Mouse (Mus musculus) kidney, embryonic 14.5 days (tissue): ENCODE data around the gene Sh3bp1. TPM values are rescaled to one million over a fixed set of nuclear protein-coding genes. Genes with fewer than 3 reads are reported as not detected.

Source experiments
- ATAC-seq: fragments of 200-750 bp; cut with Nextera tagmentation; 2 replicates; pipeline ENCODE4 v1.8.0; 2017; ENCODE audit warnings: moderate number of reproducible peaks, mild to moderate bottlenecking, moderate TSS enrichment, moderate library complexity; ENCODE audit not compliant: low FRiP score, low TSS enrichment
- H3K27ac ChIP-seq: fragments of 300-500 bp; sonication (generic); 2 replicates; pipeline ENCODE4 v1.5.1; 2014; ENCODE audit warnings: low read depth, mild to moderate bottlenecking, low read length, moderate library complexity, mixed read lengths
- H3K27me3 ChIP-seq: fragments of 300-500 bp; sonication (generic); 2 replicates; pipeline ENCODE4 v1.6.1; 2014; ENCODE audit warnings: mild to moderate bottlenecking, low read length; ENCODE audit not compliant: control insufficient read depth, insufficient read depth
- H3K36me3 ChIP-seq: fragments of 300-500 bp; sonication (generic); 2 replicates; pipeline ENCODE4 v1.6.1; 2014; ENCODE audit warnings: low read length, mixed read lengths; ENCODE audit not compliant: control insufficient read depth, insufficient read depth
- H3K4me1 ChIP-seq: fragments of 300-500 bp; sonication (generic); 2 replicates; pipeline ENCODE4 v1.6.1; 2014; ENCODE audit warnings: low read length, mixed read lengths; ENCODE audit not compliant: control insufficient read depth, insufficient read depth
- H3K4me2 ChIP-seq: fragments of 300-500 bp; sonication (generic); replicated peaks from 2 replicates; pipeline ENCODE4 v1.6.1; 2014; ENCODE audit warnings: low read depth, mild to moderate bottlenecking, low read length
- H3K4me3 ChIP-seq: fragments of 300-500 bp; sonication (generic); 2 replicates; pipeline ENCODE4 v1.5.1; 2014; ENCODE audit warnings: mild to moderate bottlenecking, low read length
- H3K9ac ChIP-seq: fragments of 300-500 bp; sonication (generic); 2 replicates; pipeline ENCODE4 v1.6.1; 2014; ENCODE audit warnings: low read depth, mild to moderate bottlenecking, low read length, moderate library complexity
- H3K9me3 ChIP-seq: fragments of 300-500 bp; sonication (generic); 2 replicates; pipeline ENCODE4 v1.6.1; 2016; ENCODE audit warnings: low read length; ENCODE audit not compliant: control insufficient read depth
- WGBS: fragments of 180-500 bp; shearing (Covaris S2); extraction: QIAGEN DNeasy Blood & Tissue Kit; methylation state at CpG from one replicate; pipeline ENCODE4 v1.1.7; 2014; 5-methylcytosine and 5-hydroxymethylcytosine counted together
- polyA plus RNA-seq: library from polyadenylated mRNA; unstranded; fragments of >200 nt; fragmentation: Nextera tagmentation; extraction: Ambion mirVana; gene quantifications from 2 replicates; pipeline ENCODE4 v1.2.1, GENCODE M21; 2014

Sh3bp1 gene
- polyA plus RNA-seq, 1 experiment from 2014 or later, result 38.5 TPM

DNA sequence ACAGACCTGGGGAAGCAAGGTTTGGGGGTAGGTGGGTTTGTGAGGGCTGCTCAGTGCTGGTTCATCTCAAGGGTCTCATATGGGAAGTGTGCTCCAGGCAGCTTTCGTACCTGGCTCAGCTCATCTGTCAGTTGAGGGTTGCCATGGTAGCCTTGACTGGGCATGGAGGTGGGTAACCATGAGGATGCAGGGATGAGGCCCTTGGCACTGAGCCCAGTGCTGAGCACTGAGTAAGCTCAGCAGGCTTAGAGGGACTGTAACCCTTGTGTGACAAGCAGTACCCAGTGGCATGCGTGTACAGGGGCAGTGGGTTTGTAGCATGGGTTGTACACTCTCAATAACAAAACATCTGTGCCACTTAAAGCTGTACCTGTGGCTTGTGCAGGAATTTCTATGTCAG lies 38.4 kb downstream of the Sh3bp1 start:
- H3K4me1 ChIP-seq, result peaks cover 8% of the 10 kb centered on the region
- H3K9me3 ChIP-seq, result no peaks in the 10 kb centered on the region
- H3K4me2 ChIP-seq, result no peak overlapping the region
- no peaks in the 10 kb centered on the region for H3K27me3 ChIP-seq
- no peak overlapping the region for H3K9ac ChIP-seq
- H3K4me3 ChIP-seq, result no peak overlapping the region
- 96% methylated on average over 2 of the region's 2 CpGs for WGBS
- peaks cover 42% of the 10 kb centered on the region for H3K36me3 ChIP-seq
- ATAC-seq, result no peak
- no peak overlapping the region for H3K27ac ChIP-seq

DNA sequence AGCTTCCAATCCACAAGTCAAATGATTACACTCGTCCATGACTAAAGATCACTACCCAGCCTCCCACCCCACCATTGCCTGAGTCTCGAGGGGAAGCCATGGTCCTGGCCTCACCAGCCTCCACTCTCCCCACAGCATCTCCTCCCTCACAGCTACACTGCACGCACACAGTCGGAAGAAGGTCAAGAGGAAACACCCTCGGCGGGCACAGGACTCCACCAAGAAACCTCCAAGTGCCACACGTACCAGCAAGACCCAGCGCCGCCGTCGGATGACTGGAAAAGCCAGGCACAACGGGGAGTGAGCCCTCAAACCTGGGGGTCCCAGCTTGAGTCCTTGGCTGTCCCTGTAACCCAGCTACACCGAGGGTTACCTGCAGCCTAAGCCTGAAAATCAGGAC lies 40.8 kb downstream of the Sh3bp1 start:
- H3K9me3 ChIP-seq, result no peaks in the 10 kb centered on the region
- 93% methylated on average over 13 of the region's 13 CpGs for WGBS
- no peak overlapping the region for H3K27ac ChIP-seq
- no peak overlapping the region for H3K9ac ChIP-seq
- peaks cover 8% of the 10 kb centered on the region for H3K4me1 ChIP-seq
- H3K27me3 ChIP-seq, result no peaks in the 10 kb centered on the region
- H3K4me2 ChIP-seq, result no peak overlapping the region
- ATAC-seq, result no peak
- H3K4me3 ChIP-seq, result no peak overlapping the region
- peaks cover 42% of the 10 kb centered on the region for H3K36me3 ChIP-seq

DNA sequence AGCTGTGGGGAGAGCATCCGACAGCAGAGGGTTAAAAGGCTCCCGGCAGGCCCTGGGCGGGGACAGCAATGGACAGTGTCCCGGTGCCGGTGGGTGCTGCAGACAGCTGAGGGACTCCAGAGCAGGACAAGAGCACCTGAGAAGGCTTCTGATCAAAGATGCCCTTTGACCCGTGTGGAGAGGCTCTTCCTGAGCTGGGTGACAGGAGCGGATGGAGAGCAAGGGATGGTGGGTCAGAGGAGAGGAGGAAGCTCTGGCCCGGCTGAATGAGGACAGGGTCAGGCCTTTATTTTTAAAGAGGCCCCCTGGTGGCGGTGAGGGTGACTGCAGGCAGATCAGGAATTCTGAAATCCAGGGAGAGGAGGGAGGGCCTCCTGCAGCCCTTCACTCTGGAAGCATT lies 43.1 kb downstream of the Sh3bp1 start:
- Histone ChIP-seq H3K4me3 (peak overlapping the region; percentile 39), H3K27ac (0 out of 2 replicates have a peak overlapping the region, but pooled peaks have one; percentile 24), H3K4me2 (peak overlapping the region; percentile 61)

DNA sequence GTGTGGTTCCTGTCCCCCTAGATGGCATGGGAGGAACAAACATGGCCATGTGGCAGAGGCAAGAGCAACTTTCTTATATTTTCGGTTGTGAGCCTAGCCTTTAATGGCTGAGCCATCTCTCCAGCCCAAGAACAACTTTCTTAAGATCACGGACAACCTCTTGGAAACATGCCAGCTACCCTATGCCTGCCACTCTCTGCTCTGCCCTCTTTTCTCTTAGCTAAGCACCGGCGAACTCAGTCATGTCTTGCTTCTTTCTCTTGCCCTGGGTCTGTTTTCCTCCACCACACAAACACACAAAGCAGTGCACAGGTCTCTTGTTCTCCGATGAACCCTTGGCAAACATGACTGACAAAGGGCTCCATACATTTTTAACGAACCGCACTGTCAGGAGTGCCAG lies 46.7 kb downstream of the Sh3bp1 start:
- peaks cover 8% of the 10 kb centered on the region; the same call in 1 of the 2 replicates for H3K4me1 ChIP-seq
- H3K36me3 ChIP-seq, result peaks cover 4% of the 10 kb centered on the region; the same call in 1 of the 2 replicates
- no peak for ATAC-seq
- H3K4me3 ChIP-seq, result no peak overlapping the region
- H3K27ac ChIP-seq, result no peak overlapping the region
- H3K9me3 ChIP-seq, result no peaks in the 10 kb centered on the region
- no peak overlapping the region for H3K4me2 ChIP-seq
- no peaks in the 10 kb centered on the region for H3K27me3 ChIP-seq
- no peak overlapping the region for H3K9ac ChIP-seq
- 79% methylated on average over 7 of the region's 7 CpGs for WGBS

More for the DNA sequence above, 43.1 kb downstream of the Sh3bp1 start:
- peaks cover 36% of the 10 kb centered on the region for H3K36me3 ChIP-seq
- whole genome bisulfite sequencing, result 0% methylated on average over 9 of the region's 9 CpGs
- H3K27me3 ChIP-seq, result no peaks in the 10 kb centered on the region
- H3K9me3 ChIP-seq, result no peaks in the 10 kb centered on the region
- peak overlapping the region; percentile 55; the same call in 1 of the 2 replicates for H3K9ac ChIP-seq
- ATAC-seq, result peak; percentile 73
- H3K4me1 ChIP-seq, result peaks cover 5% of the 10 kb centered on the region; the same call in 1 of the 2 replicates

DNA sequence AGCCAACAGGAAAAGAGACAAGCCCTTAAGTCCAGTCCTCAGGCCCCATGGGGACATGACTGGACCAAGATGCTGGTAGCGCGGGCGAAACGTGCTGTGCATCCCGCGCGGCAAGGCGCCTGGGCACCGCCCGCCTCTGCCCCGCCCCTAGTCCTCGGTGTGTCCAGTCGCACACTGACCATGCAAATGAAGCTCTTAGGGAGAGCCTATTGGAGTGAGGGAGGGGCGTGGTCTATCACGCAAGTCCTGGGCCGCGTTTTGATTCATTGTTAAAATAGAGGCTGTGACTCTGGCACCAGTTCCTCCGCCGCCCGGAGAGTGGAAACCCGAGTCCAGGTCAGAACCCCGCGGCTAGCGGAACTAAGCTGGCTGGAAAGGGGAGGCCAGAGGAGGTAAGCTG lies 48.1 kb downstream of the Sh3bp1 start, which contains the start of gene Triobp:
TSS of gene Triobp (plus strand) at position 68 of the 400 bp plus-strand sequence.
- H3K27ac ChIP-seq, result peak within 1 kb of the TSS; percentile 24; the same call in 1 of the 2 replicates

DNA sequence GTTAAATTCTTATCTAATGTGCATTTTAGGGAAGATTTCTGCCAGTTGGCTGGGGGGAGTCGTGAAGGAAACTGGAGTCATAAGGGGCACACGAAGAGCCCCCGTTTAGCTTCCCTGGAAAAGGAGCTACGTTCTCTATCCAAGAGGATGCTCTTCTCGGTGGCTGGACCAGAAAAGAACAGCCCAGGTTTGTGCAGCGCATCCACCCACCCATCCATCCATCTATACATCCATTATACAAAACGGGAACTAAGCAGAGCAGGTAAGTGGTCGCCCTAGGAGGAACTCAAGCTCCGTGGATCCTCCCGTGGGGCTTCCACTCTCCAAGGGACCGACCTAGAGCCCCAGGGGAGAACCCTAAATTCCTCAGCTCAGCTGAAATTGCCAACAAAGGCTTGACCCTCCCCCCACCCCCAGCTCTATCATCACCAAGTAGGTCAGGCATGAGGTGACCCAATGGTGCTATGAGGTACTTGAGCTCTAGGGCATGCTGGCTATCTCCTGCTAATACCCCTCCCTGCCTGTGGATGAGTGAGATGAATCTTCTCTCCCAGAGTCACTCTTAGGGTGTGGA lies 48.7 kb downstream of the Sh3bp1 start:
- WGBS, result under 1% methylated on average over 11 of the region's 11 CpGs
- Histone ChIP-seq H3K4me1 (peaks cover 8% of the 10 kb centered on the region; the same call in 1 of the 2 replicates), H3K4me2 (peak overlapping the region; percentile 59), H3K36me3 (no peaks in the 10 kb centered on the region), H3K27me3 (no peaks in the 10 kb centered on the region), H3K9me3 (no peaks in the 10 kb centered on the region), H3K27ac (0 out of 2 replicates have a peak overlapping the region, but pooled peaks have one; percentile 5), H3K4me3 (peak overlapping the region; percentile 41), H3K9ac (peak overlapping the region; percentile 52)
- ATAC-seq, result 0 out of 2 replicates have a peak, but pooled peaks have one; percentile 2

More for the DNA sequence above, 48.1 kb downstream of the Sh3bp1 start, which contains the start of gene Triobp:
- peak; percentile 97 for ATAC-seq
- no peaks in the 10 kb centered on the region for H3K9me3 ChIP-seq
- no peaks in the 10 kb centered on the region for H3K36me3 ChIP-seq
- peak within 1 kb of the TSS; percentile 59 for H3K4me2 ChIP-seq
- 0% methylated on average over 24 of the region's 24 CpGs for WGBS
- H3K27me3 ChIP-seq, result no peaks in the 10 kb centered on the region
- H3K9ac ChIP-seq, result peak within 1 kb of the TSS; percentile 52
- H3K4me3 ChIP-seq, result peak within 1 kb of the TSS; percentile 41
- peaks cover 8% of the 10 kb centered on the region; the same call in 1 of the 2 replicates for H3K4me1 ChIP-seq

DNA sequence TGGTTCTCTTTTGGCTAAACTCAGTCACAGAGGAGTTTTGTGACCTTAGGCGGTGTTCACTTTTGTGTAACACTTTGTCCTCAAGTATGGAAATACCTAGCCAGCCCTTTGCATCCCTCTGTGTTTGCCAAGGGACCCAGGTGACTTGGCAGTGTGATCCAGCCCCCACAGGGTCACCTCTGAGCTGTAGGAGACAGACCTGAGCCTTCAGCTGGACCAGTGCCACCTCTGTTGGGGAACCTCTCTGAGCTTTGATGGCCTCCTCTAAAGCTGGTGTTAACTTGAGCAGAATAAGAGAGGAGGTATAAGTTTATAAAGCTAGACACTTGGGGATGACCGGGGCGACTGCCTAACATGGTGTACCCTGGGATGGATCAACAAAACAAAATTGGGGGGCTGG lies 49.3 kb downstream of the Sh3bp1 start:
- Histone ChIP-seq H3K27me3 (no peaks in the 10 kb centered on the region), H3K4me2 (no peak overlapping the region), H3K4me1 (peaks cover 8% of the 10 kb centered on the region; the same call in 1 of the 2 replicates), H3K9ac (no peak overlapping the region), H3K27ac (no peak overlapping the region), H3K4me3 (no peak overlapping the region), H3K9me3 (no peaks in the 10 kb centered on the region), H3K36me3 (no peaks in the 10 kb centered on the region)
- ATAC-seq, result no peak
- 94% methylated on average over 3 of the region's 3 CpGs for WGBS

DNA sequence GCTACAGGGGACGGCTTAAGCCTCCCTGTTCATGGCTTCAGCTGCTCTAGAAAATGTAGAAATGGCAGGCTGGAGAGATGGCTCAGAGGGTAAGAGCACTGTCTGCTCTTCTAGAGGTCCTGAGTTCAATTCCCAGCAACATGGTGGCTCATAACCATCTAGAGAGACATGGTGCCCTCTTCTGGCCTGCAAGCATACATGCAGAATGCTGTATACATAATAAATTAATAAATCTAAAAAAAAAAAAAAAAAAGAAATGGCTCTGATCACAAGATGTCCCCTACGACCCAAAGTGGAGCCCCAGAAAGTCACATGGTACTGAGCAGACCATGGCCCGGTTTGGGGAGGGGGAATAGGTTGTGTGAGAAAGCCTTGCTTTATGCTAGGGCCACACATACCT lies 56.1 kb downstream of the Sh3bp1 start:
- WGBS, result 88% methylated on average over 3 of the region's 3 CpGs
- H3K9me3 ChIP-seq, result no peaks in the 10 kb centered on the region
- peaks cover 10% of the 10 kb centered on the region; the same call in 1 of the 2 replicates for H3K4me1 ChIP-seq
- no peaks in the 10 kb centered on the region for H3K27me3 ChIP-seq
- H3K27ac ChIP-seq, result no peak overlapping the region
- peaks cover 6% of the 10 kb centered on the region; the same call in 1 of the 2 replicates for H3K36me3 ChIP-seq
- no peak overlapping the region for H3K9ac ChIP-seq
- H3K4me3 ChIP-seq, result no peak overlapping the region
- ATAC-seq, result no peak
- no peak overlapping the region for H3K4me2 ChIP-seq

DNA sequence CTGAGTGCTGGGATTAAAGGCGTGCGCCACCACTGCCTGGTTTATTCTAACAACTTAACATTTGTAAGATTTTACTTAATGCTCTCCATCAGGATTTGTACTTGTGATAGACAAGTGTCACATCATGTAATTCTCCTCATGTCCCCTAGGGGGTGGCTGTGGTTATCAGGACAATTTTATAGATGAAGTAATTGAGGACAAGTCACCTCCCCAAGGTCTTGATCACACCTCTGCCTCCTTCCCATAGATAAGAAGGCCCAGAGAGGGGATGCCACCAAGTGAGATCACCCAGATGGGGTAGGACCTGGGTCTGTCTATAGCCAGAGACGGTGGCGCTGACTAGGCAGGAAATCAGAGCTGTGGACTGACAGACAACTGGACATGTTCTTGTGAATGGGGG lies 56.8 kb downstream of the Sh3bp1 start:
- no peak overlapping the region for H3K4me3 ChIP-seq
- H3K9ac ChIP-seq, result no peak overlapping the region
- no peaks in the 10 kb centered on the region for H3K9me3 ChIP-seq
- 0 out of 2 replicates have a peak overlapping the region, but pooled peaks have one; percentile 24 for H3K27ac ChIP-seq
- no peaks in the 10 kb centered on the region for H3K27me3 ChIP-seq
- no peak overlapping the region for H3K4me2 ChIP-seq
- H3K36me3 ChIP-seq, result peaks cover 6% of the 10 kb centered on the region; the same call in 1 of the 2 replicates
- WGBS, result 74% methylated on average over 4 of the region's 4 CpGs
- peak; percentile 21; the same call in 1 of the 2 replicates for ATAC-seq
- H3K4me1 ChIP-seq, result peaks cover 10% of the 10 kb centered on the region; the same call in 1 of the 2 replicates
